Mouse (Mus musculus) liver, adult 2 months (tissue): ENCODE results near the gene Sept9.

ENCODE experiments used
- CTCF ChIP-seq: fragments of 200-500 bp; IDR thresholded peaks from 2 replicates; pipeline ENCODE4 v1.5.1; 2011; ENCODE audit warnings: low read depth, low read length, control low read depth
- POLR2A ChIP-seq: fragments of 200-500 bp; IDR thresholded peaks from 2 replicates; pipeline ENCODE4 v1.6.1; 2011; ENCODE audit warnings: low read length, control low read depth; ENCODE audit not compliant: insufficient read depth; ENCODE audit errors: extremely low read depth

GRCm38 (mm10) chr11:117183841-117184240 lies 15.6 kb upstream of the Sept9 start:
- TF ChIP-seq POLR2A, result no peak
- TF ChIP-seq CTCF, result no peak
